Mouse (Mus musculus): ENCODE data around the gene Tmem203.

GRCm38 (mm10) chr2:25210686-25211085 lies 44.6 kb upstream of the Tmem203 start:
- TF ChIP-seq POLR2A (IDR thresholded peaks at IDR 0.05; ENCODE audit: borderline replicate concordance, insufficient read depth, low read length): no peak
- TF ChIP-seq CTCF (IDR thresholded peaks at IDR 0.05; ENCODE audit: borderline replicate concordance, insufficient read depth, low read depth, low read length): no peak

All from cerebellum, adult 2 months (tissue).